Mouse (Mus musculus): ENCODE measurements at regions not wholly inside any gene's neighbourhood (a gene's known extent, or its start where the extent isn't known, plus 50 kb on each side); places are given as distances from the start of the nearest gene placed in this dataset.

DNA sequence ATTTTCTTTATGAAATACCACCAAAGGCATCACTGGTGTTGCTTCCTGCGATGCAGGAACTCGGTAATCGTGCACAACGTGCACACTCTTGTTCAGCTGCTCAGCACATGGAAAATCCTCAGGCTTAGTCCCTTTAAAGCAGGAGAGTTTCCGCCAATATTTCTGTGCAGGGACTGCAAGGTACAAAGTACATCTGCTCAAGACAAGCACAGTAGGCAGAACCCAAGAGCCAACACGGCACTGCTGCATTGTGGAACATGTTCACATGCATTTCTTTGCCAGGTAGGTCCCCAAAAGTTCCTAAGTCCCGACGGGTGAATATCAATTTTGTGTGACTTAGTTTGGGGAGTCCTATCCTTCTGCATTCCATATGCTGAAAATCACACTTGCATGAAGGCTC lies 808.0 kb upstream of the Pou3f3 start:
- 76% methylated on average over 8 of the region's 8 CpGs for WGBS
- DNase-seq (ENCODE audit: low spot score), result no peak

DNA sequence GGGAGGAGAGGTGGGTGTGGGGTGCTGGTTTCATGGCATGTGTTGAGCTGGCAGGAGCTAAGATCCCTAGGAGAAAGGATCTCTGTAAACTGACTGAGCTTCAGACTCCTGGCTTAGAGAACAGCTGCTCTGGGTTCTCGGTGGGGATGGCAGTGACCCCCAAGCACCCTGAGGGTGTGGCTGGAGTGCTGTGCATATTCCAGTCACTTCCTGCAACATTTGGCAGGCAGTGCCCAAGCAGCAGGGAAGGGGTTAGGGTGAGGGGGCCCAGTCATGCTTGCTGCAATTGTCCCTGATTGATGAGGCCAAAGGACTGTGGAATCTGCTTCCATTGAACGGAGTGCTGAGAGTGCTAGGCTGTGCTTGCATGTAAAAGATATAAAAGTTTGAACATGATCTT lies 807.4 kb upstream of the Pou3f3 start:
- Histone ChIP-seq H3K4me2 (ENCODE audit: low read depth, low read length) (0 out of 2 replicates have a peak overlapping the region, but pooled peaks have one; percentile 7), H3K27me3 (ENCODE audit: insufficient read depth, low read length) (no peaks in the 10 kb centered on the region), H3K27ac (no peak overlapping the region), H3K36me3 (ENCODE audit: insufficient read depth, low read length) (no peaks in the 10 kb centered on the region), H3K4me3 (ENCODE audit: low read length) (no peak overlapping the region), H3K9ac (replicated peaks; ENCODE audit: low read length) (no peak overlapping the region), H3K4me1 (ENCODE audit: insufficient read depth, low read length) (no peaks in the 10 kb centered on the region), H3K9me3 (ENCODE audit: low read length) (no peaks in the 10 kb centered on the region)
- ATAC-seq (peak; percentile 79), DNase-seq (ENCODE audit: low spot score) (peak; percentile 71)
- TF ChIP-seq CTCF (IDR thresholded peaks at IDR 0.05; ENCODE audit: low read depth), result no peak
- WGBS, result 18% methylated on average over 2 of the region's 2 CpGs

More for the DNA sequence above, 808.0 kb upstream of the Pou3f3 start:
- no peak for TF ChIP-seq CTCF (IDR thresholded peaks at IDR 0.05; ENCODE audit: low read depth)
- H3K4me1 ChIP-seq (ENCODE audit: insufficient read depth, low read length), result no peaks in the 10 kb centered on the region
- no peaks in the 10 kb centered on the region for H3K9me3 ChIP-seq (ENCODE audit: low read length)
- no peak overlapping the region for H3K4me3 ChIP-seq (ENCODE audit: low read length)
- no peak for ATAC-seq
- H3K9ac ChIP-seq (replicated peaks; ENCODE audit: low read length), result no peak overlapping the region
- H3K36me3 ChIP-seq (ENCODE audit: insufficient read depth, low read length), result no peaks in the 10 kb centered on the region
- H3K27ac ChIP-seq, result no peak overlapping the region
- H3K27me3 ChIP-seq (ENCODE audit: insufficient read depth, low read length), result no peaks in the 10 kb centered on the region
- 0 out of 2 replicates have a peak overlapping the region, but pooled peaks have one; percentile 7 for H3K4me2 ChIP-seq (ENCODE audit: low read depth, low read length)

DNA sequence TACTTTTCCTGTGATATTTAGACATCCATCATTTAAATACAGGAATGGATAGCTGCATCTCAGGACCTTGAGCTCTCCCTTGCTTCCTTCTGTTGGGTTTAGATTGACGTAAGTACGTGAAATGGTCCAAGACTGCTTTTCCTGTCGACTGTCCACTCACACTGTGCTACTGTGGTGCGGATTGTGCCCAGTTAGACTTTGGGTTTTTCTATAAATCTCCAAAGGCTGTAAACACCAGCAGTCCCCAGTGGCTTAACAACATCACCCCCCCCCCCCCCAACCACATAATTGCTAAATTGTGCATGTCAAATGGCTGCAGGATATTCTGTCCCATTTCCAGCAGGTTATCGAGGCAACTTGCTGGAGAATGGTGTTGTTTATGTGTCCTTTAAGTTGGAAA lies 806.6 kb upstream of the Pou3f3 start:
- Histone ChIP-seq H3K36me3 (ENCODE audit: insufficient read depth, low read length) (no peaks in the 10 kb centered on the region), H3K27me3 (ENCODE audit: insufficient read depth, low read length) (no peaks in the 10 kb centered on the region), H3K4me1 (ENCODE audit: insufficient read depth, low read length) (no peaks in the 10 kb centered on the region), H3K9ac (replicated peaks; ENCODE audit: low read length) (no peak overlapping the region), H3K4me2 (ENCODE audit: low read depth, low read length) (no peak overlapping the region), H3K9me3 (ENCODE audit: low read length) (no peaks in the 10 kb centered on the region), H3K4me3 (ENCODE audit: low read length) (no peak overlapping the region), H3K27ac (no peak overlapping the region)
- WGBS, result 40% methylated on average over 5 of the region's 5 CpGs
- DNase-seq (ENCODE audit: low spot score) (no peak), ATAC-seq (no peak)
- TF ChIP-seq CTCF (IDR thresholded peaks at IDR 0.05; ENCODE audit: low read depth), result no peak

- WGBS, result 53% methylated on average over 6 of the region's 6 CpGs
- no peak for TF ChIP-seq CTCF (IDR thresholded peaks at IDR 0.05; ENCODE audit: low read depth)
- DNase-seq (ENCODE audit: low spot score), result no peak
- Histone ChIP-seq H3K27me3 (ENCODE audit: insufficient read depth, low read length) (no peaks in the 10 kb centered on the region), H3K36me3 (ENCODE audit: insufficient read depth, low read length) (no peaks in the 10 kb centered on the region), H3K4me1 (ENCODE audit: insufficient read depth, low read length) (no peaks in the 10 kb centered on the region), H3K9me3 (ENCODE audit: low read length) (no peaks in the 10 kb centered on the region), H3K27ac (no peak overlapping the region), H3K4me3 (ENCODE audit: low read length) (no peak overlapping the region), H3K4me2 (ENCODE audit: low read depth, low read length) (no peak overlapping the region), H3K9ac (replicated peaks; ENCODE audit: low read length) (no peak overlapping the region)
- ATAC-seq, result no peak
Measured at GRCm38 (mm10) chr1:41889940-41890339, 805.6 kb upstream of the Pou3f3 start.

GRCm38 (mm10) chr1:41890714-41891689 lies 804.6 kb upstream of the Pou3f3 start:
- WGBS, result 30% methylated on average over 20 of the region's 20 CpGs
- H3K27me3 ChIP-seq (ENCODE audit: insufficient read depth, low read length), result no peaks in the 10 kb centered on the region
- peak overlapping the region; percentile 39 for H3K4me2 ChIP-seq (ENCODE audit: low read depth, low read length)
- ATAC-seq, result 0 out of 2 replicates have a peak, but pooled peaks have one; percentile 31
- no peak overlapping the region for H3K9ac ChIP-seq (replicated peaks; ENCODE audit: low read length)
- no peaks in the 10 kb centered on the region for H3K9me3 ChIP-seq (ENCODE audit: low read length)
- TF ChIP-seq CTCF (IDR thresholded peaks at IDR 0.05; ENCODE audit: low read depth), result no peak
- no peak overlapping the region for H3K4me3 ChIP-seq (ENCODE audit: low read length)
- peak; percentile 15 for DNase-seq (ENCODE audit: low spot score)
- H3K36me3 ChIP-seq (ENCODE audit: insufficient read depth, low read length), result no peaks in the 10 kb centered on the region
- no peak overlapping the region for H3K27ac ChIP-seq
- H3K4me1 ChIP-seq (ENCODE audit: insufficient read depth, low read length), result no peaks in the 10 kb centered on the region

DNA sequence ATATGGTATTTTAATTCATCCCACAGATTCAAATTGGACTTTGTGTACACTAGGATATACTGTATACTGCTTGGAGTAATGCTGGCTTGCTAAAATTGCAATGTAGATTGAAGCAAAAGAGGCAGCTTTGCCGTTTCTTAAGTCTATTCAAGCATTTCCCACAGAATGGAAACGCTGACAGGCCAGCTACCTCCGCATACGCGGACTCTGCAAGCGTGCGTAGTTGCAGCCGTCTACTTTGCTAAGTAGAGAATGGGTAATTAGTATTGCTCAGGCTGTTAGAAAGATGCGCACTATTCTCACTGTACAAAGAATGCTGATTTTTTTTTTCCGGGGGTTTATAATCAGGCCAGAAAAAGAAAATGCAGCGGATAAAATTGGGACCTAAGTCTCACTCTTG lies 803.8 kb upstream of the Pou3f3 start:
- H3K9me3 ChIP-seq (ENCODE audit: low read length), result no peaks in the 10 kb centered on the region
- H3K4me3 ChIP-seq (ENCODE audit: low read length), result no peak overlapping the region
- no peaks in the 10 kb centered on the region for H3K36me3 ChIP-seq (ENCODE audit: insufficient read depth, low read length)
- no peak for ATAC-seq
- H3K4me1 ChIP-seq (ENCODE audit: insufficient read depth, low read length), result no peaks in the 10 kb centered on the region
- H3K9ac ChIP-seq (replicated peaks; ENCODE audit: low read length), result no peak overlapping the region
- no peaks in the 10 kb centered on the region for H3K27me3 ChIP-seq (ENCODE audit: insufficient read depth, low read length)
- no peak overlapping the region for H3K27ac ChIP-seq
- no peak overlapping the region for H3K4me2 ChIP-seq (ENCODE audit: low read depth, low read length)
- DNase-seq (ENCODE audit: low spot score), result peak; percentile 10
- WGBS, result 52% methylated on average over 11 of the region's 11 CpGs
- TF ChIP-seq CTCF (IDR thresholded peaks at IDR 0.05; ENCODE audit: low read depth), result no peak

DNA sequence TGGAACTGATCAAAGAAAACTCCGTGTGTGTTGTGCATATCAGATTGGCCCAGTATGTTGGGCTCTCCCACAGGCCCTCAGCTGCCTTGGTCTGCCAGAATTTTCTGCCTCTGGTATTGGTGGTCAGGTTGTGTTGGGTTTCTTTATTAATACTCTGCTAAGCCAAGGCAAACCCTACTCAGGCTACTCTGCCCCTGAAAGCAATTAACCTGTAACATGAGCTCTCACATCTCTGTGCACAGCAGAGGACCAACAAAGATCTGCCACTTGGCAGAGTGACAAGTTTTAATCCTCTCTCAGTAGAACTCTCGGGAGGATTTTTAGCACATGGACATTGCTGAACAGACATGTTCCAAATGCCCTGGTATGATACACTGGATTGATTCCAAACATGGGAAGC lies 803.2 kb upstream of the Pou3f3 start:
- H3K9me3 ChIP-seq (ENCODE audit: low read length), result no peaks in the 10 kb centered on the region
- no peaks in the 10 kb centered on the region for H3K36me3 ChIP-seq (ENCODE audit: insufficient read depth, low read length)
- DNase-seq (ENCODE audit: low spot score) (peak; percentile 63), ATAC-seq (0 out of 2 replicates have a peak, but pooled peaks have one; percentile 18)
- no peak for TF ChIP-seq CTCF (IDR thresholded peaks at IDR 0.05; ENCODE audit: low read depth)
- H3K27ac ChIP-seq, result no peak overlapping the region
- no peaks in the 10 kb centered on the region for H3K4me1 ChIP-seq (ENCODE audit: insufficient read depth, low read length)
- no peaks in the 10 kb centered on the region for H3K27me3 ChIP-seq (ENCODE audit: insufficient read depth, low read length)
- H3K9ac ChIP-seq (replicated peaks; ENCODE audit: low read length), result no peak overlapping the region
- H3K4me2 ChIP-seq (ENCODE audit: low read depth, low read length), result no peak overlapping the region
- H3K4me3 ChIP-seq (ENCODE audit: low read length), result no peak overlapping the region
- WGBS, result 43% methylated on average over 2 of the region's 2 CpGs
